Mouse (Mus musculus): ENCODE measurements around the gene Plcxd2. TPM values are rescaled to one million over a fixed set of nuclear protein-coding genes. Genes with fewer than 3 reads are reported as not detected.

The Plcxd2 gene
- 3.2 to 11.4 TPM (median 8.9 TPM) in 3 replicates for total RNA-seq (2017)

DNA sequence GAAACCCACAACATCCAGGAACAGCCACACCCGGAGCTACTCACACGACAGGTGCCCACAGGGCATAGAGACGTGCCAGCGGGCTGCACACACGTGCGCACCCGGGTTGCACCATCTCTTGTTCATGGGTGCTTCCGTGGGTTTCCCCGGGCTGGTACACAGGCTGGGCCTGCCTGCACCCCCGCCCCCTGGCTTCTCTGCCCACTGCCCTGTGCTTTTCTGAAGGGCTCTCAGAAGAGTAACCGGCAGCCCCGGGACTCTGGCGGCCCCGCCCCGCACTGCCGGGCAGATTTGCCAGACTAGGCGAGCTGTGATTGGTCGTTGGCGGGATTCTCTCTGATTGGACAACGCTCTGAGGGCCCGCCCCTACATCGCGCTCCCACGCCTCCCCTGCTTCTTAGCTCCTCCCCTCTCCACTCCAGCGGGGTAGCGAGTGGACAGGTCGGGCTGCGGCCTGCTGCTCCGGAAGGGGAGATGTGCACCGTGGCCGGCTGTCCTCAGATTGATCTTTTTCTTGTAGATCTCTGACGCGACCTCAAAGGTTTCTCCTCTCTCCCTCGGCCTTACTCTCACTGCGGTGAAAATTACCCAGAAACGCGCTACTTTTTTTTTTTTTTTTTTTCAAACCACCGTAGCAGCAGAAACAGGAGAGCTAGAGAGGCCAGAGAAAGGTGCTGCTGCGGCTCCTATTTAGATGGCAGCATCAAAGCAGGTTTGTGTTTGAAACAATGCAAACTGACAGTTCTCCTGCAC lies at the start of gene Plcxd2:
TSS of gene Plcxd2 (minus strand) at position 66 of the 753 bp plus-strand sequence.
- ATAC-seq (replicated peaks; ENCODE audit: insufficient number of reproducible peaks, low FRiP score, low TSS enrichment, poor library complexity, severe bottlenecking), result peak; percentile 98

DNA sequence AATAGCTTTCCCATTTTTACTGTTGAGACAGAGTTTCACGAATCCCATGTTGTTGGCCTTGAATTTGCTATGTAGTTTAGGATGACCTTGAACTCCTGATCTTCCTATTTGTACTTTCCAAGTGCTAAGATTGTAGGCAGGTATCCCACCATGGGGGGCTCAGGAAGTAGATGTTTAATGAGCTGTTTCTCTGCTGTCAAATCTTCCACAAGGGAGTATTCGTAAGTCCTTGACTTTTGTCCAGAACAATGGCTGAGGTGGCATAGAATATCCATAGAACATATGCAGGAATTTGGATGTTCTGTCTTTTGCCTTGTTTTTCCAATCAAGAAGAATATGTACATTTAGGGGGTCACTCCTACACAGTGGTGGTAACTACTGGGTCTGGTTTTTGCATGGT lies 36.9 kb upstream of the Plcxd2 start:
- ATAC-seq (replicated peaks; ENCODE audit: insufficient number of reproducible peaks, low FRiP score, low TSS enrichment, poor library complexity, severe bottlenecking), result no peak

DNA sequence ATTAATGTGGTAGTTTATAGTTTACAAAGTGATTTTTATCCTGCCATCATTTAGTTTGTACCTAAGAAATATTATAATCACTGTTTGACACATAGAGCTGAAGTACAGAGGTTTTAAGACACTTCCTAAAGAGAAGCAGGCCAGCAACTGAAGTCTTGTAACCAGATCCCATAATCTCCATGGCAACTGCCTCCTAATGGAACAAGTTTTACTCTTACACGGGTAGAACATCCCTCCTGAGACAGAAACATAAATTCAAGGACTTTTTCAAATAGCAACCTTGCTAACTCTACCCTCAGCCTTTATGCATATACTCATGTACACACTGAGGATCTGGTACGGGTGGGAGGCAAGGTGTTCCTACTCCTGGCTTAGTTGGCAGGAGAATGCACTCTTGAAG lies 26.2 kb upstream of the Plcxd2 start:
- no peak for ATAC-seq (replicated peaks; ENCODE audit: insufficient number of reproducible peaks, low FRiP score, low TSS enrichment, poor library complexity, severe bottlenecking)

DNA sequence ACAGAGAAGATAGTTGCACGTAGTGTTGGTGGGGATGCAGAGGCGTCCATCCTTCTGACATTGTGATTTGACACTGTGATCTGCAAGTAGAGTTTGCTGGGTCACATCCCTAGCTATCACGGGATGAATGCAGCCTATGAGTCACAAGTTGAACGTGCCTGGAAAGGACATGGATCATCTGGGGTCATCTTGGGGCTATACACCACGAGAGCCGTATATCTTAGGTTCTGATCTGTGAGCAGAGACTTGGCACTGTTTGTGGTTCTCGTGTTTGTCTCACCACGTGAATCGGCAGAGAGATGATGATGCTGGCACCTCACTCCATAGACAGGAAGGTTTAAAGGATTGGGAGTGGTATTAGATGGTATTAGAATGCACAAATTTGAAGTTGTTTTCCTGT lies 23.9 kb upstream of the Plcxd2 start:
- no peak for ATAC-seq (replicated peaks; ENCODE audit: insufficient number of reproducible peaks, low FRiP score, low TSS enrichment, poor library complexity, severe bottlenecking)

DNA sequence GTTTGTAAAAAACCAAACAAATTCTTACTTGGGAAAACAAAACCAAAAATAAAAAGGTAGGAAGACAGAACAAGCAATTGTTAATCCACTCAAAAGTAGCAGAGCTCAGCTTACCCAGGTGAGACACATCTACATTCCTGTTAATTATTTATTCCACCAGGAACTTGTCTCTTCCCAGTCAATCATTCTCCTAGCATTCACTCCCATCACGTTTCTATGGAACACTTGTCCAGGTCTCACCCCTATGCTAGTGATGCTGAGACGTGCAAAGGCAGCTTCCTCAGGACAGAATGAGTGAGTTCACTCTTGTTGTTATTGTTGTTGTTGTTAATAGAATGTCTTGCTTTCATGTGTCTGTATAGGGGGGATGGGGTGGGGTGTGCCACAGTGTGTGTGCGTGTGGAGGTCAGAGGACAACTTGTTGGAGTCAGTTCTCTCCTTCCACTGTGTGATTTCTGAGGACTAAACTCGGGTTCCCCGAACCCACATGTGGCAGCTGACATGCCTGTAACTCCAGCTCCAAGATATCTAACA lies 13.0 kb upstream of the Plcxd2 start:
- ATAC-seq (replicated peaks; ENCODE audit: insufficient number of reproducible peaks, low FRiP score, low TSS enrichment, poor library complexity, severe bottlenecking), result no peak

DNA sequence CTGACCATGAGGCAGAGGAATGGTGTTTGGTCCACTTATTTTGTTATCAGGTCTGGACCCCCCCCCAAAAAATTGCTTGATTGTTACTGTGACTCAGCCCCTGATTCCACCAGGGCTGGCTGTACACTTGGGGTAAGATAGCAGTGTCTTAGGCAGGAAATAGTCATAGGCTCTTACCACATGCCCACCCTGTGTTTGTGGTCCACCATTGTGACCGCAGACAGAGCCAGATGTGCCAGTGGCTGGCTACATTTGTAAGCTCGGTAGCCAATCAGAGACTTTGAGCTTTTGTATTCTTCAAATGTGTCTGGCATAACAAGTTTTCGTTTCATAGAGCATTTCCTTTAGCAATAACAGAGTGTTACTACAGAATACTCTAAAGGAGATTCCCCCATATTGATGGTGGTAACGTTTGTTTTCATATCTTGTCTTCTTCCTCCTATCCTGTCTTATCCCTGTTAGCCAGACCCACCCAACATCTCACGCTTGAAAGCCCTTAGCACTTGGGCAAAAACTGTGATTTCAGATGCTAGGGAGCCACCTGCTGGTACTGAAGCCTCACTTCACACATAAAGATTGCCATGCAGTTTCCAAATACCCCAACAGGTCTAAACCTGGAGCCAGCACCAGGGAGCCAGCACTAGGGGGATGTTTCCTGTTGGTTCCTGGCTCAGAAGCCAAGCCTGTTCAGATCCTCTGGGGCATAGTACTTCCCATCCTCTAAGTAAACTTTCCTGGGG lies 12.3 kb upstream of the Plcxd2 start:
- peak; percentile 80 for ATAC-seq (replicated peaks; ENCODE audit: insufficient number of reproducible peaks, low FRiP score, low TSS enrichment, poor library complexity, severe bottlenecking)

DNA sequence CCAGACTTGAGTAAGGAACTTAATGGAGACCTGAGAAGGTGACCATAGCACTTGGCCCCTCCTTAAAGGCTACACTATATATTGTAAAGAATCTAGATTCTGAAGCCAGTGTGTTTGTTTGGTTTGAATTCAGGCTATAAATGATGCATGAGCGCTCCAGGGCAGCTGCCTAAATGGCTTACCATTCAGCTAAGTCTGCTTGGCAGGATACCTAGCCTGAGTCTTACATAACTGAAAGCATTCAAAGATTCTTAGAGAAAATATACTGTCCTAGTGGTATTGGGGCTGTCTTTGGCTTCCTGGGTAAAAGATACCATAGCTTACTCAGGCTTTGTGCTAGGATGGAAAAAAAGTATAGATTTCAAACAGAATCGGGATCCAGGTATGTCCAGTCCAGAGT lies 11.3 kb upstream of the Plcxd2 start:
- no peak for ATAC-seq (replicated peaks; ENCODE audit: insufficient number of reproducible peaks, low FRiP score, low TSS enrichment, poor library complexity, severe bottlenecking)

DNA sequence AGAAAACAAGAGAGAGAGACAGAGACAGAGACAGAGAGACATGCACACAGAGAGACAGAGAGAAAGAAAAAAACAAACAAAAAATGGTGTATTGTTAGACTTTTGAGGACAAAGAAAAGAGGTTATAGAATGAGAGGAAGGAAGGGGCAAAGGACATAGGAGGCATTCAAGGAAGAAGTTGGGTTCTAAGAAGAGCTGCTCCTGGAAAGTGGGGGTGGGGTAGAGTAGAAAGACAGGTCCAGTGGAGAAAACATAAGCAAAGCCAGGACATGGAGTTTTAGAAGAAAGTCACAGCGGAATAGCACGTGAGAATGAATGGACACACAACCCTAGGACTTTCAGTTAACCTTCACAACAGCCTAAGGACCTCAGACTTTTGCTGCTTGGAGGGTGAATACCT lies 10.4 kb upstream of the Plcxd2 start:
- no peak for ATAC-seq (replicated peaks; ENCODE audit: insufficient number of reproducible peaks, low FRiP score, low TSS enrichment, poor library complexity, severe bottlenecking)

DNA sequence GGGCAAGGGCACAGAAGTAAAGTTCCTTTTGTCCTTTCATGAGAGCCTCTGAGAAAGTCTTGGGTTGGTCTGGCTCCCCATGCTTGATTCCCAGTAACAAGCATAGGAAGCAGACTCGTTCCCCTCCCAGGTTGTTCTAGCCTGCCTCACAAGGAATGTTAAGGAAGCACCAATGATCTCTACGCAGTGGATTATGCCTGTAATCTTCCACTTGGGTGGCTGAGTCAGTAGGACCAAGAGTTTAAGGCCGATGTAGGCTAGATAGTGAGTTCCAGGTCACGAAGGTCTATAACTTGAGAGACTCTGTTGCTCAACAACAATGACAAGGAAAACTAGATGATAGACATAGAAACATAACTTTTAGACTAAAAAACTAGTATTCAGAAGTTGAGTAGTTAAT lies 9.8 kb upstream of the Plcxd2 start:
- ATAC-seq (replicated peaks; ENCODE audit: insufficient number of reproducible peaks, low FRiP score, low TSS enrichment, poor library complexity, severe bottlenecking), result no peak

DNA sequence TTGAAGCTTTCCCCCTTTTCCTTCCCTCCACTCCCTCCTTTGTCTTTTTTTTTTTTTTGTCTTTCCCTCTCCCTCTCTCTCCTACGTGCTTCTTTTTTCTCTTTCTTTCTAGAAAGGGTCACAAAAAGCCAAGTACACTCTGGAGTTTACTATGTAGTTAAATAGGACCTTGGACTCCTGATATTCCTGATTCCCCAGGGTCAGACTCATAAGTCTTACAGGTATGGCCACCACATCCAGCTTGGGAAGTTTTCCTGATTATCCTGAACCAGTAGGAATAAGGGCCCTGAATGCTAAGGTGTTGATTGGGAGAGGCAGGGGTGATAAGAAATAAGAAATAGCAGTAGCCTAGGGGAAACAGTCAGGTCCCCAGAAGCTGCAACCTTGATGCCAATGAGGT lies 9.3 kb upstream of the Plcxd2 start:
- ATAC-seq (replicated peaks; ENCODE audit: insufficient number of reproducible peaks, low FRiP score, low TSS enrichment, poor library complexity, severe bottlenecking), result no peak

DNA sequence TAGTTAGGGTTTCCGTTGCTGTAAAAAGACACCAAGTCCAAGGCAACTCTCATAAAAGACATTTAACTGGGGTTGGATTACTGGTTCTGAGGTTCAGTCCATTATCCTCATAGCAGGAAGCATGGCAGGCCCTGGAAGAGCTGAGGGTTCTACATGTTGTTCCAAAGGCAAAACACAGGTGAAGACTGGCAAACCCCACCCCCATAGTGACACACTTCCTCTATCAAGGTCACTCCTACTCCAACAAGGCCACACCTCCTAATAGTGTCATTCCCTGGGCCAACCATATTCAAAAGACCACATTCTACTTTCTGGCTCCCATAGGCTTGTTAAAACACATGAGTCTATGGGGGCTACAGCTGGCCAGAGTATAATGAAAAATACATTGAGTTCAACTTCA lies 1.7 kb upstream of the Plcxd2 start:
- no peak for ATAC-seq (replicated peaks; ENCODE audit: insufficient number of reproducible peaks, low FRiP score, low TSS enrichment, poor library complexity, severe bottlenecking)

DNA sequence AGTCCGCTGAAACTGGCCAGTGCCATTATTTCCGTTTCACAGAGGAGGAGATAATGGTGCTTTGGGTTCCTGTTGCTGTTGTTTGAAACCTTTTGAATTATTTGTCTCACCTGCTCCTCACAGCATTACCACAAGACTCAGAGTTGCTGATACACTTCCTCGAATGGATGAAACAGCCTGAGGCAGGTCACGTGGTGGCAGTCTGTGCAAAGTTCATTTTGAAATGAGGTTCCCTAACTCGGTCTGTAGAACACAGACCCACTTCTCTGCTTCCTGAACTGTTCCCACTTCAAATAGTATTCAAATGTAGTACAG lies 845 bp upstream of the Plcxd2 start:
- peak; percentile 28; the same call in 1 of the 2 replicates for ATAC-seq (replicated peaks; ENCODE audit: insufficient number of reproducible peaks, low FRiP score, low TSS enrichment, poor library complexity, severe bottlenecking)

DNA sequence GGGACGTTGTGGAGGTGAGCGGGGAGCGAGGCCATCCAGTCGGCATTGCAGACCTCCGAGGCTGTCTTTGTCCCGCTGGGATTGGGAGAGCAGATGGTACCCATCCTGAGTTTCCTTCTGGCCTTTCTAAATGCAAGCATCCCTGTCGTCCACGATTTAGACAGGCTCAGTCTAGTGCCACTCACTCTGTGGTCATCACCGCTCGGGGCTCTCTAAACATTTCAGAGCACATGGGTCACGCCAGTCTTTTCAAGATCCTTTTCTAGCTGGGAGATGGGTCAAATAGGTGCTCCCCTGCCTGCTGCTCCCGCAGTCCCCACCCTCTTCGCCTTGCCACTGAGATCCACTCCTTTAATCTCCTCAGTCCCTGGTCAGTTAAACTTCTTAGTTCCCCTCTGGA lies 301 bp downstream of the Plcxd2 start:
- ATAC-seq (replicated peaks; ENCODE audit: insufficient number of reproducible peaks, low FRiP score, low TSS enrichment, poor library complexity, severe bottlenecking), result no peak

DNA sequence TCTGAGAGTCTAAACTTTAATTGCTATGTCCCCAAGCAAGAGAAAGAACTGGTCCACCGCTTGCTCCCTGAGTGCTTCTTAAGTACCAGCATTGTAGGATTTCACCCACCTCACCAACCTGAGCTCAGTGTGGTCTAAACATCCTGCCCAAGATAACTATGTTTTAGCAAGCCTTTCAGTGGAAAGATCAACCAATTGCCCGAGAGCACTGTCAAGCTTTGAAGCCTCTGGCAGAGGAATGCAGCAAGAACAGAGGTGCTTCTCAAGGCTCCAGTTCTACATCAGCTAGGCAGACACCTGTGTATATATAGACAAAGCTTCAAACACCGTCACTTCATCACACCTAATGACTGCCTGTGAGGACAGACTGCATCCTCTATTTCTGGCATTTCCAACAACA lies 1.3 kb downstream of the Plcxd2 start:
- no peak for ATAC-seq (replicated peaks; ENCODE audit: insufficient number of reproducible peaks, low FRiP score, low TSS enrichment, poor library complexity, severe bottlenecking)

DNA sequence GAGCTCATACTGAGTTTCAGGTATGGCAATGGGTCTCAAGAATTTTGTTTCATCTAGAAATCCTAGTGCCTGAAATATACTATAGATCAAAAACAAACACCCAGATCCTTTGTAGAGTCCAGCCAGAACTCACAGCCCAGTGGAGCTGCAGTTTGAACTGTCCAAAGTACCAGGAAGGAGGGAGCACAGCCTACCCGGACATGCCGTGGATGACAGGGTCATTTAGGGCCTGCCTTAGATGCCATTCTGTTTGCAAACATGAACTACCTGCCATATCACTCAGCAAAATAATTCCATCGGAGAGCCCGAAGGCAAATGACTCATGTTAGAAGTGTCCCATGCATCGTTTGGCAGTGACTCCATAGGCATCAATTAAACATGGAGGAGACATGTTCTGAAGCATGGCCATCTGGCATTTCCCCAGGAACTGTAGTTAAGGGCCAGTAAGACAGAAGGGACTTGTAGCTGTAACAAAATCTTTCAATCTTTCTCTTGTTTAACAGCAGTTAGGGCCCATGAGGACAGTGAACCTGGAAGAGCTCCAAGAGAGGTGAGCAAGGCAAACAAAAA lies 1.9 kb downstream of the Plcxd2 start:
- no peak for ATAC-seq (replicated peaks; ENCODE audit: insufficient number of reproducible peaks, low FRiP score, low TSS enrichment, poor library complexity, severe bottlenecking)

DNA sequence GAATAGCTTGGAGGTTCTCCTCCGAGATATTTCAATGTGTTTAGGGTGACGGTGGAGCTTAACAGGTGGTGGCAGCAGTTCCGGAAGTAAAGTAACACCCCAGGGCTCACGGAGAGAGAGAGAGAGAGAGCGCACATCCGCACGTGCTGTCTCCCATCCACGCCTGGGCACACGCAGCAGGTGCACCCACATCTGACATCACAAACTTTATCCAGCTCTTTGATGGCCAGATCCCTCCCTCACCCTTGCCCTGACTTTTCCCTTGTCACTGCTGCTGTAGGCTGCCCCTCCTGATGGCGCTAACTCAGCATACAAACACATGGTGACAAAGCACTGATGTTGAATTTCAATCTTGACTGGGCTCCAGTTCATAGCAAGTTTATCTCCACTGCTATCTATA lies 3.8 kb downstream of the Plcxd2 start:
- no peak for ATAC-seq (replicated peaks; ENCODE audit: insufficient number of reproducible peaks, low FRiP score, low TSS enrichment, poor library complexity, severe bottlenecking)

DNA sequence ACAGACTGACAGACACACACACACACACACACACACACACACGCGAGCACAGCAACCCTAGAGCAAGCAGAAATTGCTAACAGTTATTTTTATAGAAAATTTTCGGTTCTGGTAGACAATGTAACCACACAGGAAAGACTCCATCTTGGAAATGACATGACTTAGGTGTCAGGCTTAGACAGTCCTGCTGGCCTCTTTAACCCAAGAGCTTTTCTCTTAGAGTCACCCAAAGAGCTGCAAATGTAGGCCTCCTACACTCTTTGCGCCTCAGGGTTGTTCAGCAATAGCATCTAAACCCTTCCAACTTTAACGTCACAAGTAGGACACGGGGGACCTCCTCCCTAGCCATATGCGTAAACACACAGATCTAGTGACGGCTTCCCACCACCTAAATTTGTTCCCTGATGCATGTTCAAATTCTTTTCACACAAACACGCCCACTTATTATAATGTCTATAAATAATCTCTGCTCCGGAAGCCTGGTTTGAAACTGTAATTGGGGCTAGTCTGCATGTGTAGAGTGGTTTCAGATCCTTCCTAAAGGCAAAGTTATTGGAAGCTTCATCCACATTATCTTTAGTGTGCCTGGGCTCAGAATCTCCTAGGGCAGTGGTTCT lies 8.4 kb downstream of the Plcxd2 start:
- peak; percentile 75 for ATAC-seq (replicated peaks; ENCODE audit: insufficient number of reproducible peaks, low FRiP score, low TSS enrichment, poor library complexity, severe bottlenecking)

DNA sequence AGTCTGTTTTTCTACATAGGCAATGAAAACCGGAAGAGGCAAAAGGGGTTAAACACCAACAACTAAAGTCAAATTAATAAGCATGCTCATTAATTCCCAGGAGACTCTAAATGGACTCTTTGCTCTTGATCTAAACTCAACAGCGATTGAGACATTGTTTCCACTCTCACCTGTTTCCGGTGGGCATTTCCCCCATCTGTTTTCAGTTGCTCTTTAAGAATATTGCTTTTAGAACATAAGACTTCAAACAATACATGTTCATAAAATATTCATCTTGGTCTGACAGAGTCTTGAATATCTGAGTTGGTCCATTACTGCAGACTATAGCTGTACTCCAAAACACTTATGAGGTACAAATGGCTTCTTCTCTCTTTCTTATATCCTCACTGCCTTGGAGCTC lies 9.0 kb downstream of the Plcxd2 start:
- ATAC-seq (replicated peaks; ENCODE audit: insufficient number of reproducible peaks, low FRiP score, low TSS enrichment, poor library complexity, severe bottlenecking), result no peak

DNA sequence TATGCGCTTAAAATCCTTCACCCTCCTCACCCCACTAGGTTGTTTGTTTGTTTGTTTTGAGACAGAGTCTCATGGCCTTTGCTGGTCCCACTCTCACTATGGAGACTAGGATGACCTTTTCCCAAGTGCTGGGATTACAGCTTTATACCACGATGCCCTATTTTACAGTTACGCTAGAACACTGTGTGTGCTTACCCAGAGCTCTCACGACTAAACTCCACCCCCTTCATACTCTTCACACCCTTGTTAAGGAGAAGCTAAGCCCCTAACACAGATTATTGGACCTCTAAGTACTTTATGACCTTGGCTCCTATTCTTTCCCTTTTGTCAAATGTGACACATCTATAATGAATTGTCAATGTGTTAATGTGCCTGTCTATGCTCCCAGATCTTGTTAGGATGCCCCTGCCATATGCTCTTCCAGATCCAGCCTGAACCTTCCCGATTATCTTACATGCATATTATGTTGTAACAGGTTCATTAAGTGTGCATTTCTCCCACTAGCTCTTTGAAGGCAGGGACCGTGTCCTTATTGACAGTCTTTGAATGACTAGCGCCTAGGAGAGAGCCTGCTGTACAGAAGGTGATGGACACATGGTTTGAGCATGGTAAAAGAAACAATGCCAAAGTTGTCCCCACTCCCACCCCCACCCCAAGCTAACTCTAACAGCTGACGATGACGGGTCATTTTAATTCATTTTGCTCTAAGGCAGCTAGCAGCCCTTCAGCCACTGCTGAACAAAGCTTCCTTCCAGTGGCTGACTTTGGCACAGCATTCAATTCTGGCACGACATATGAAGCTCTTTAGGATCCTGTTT lies 10.4 kb downstream of the Plcxd2 start:
- no peak for ATAC-seq (replicated peaks; ENCODE audit: insufficient number of reproducible peaks, low FRiP score, low TSS enrichment, poor library complexity, severe bottlenecking)

Measured in monocyte, adult 5-6 weeks (primary cell).